Mouse (Mus musculus) Patski (cell line): ENCODE measurements around the gene Gid4. TPM values are rescaled to one million over a fixed set of nuclear protein-coding genes. Genes with fewer than 3 reads are reported as not detected.

Experiments used
- ATAC-seq: fragments of 100-300 bp; one replicate; pipeline ENCODE4 v1.8.0; 2021
- CTCF ChIA-PET: fragments of 350-600 bp; sonication (Branson Sonifier 250); formaldehyde crosslinking; loops from one replicate; lab custom pipeline; 2022; ENCODE audit warnings: inconsistent platforms; lab: Charles Lee
- POLR2A ChIA-PET: fragments of 350-600 bp; sonication (Branson Sonifier 250); formaldehyde crosslinking; loops from one replicate; lab custom pipeline; 2022; ENCODE audit warnings: antibody characterized with exemption, inconsistent platforms; lab: Charles Lee
- DNase-seq: peaks from one replicate; pipeline ENCODE4 v3.0.0-alpha.2; 2011; ENCODE audit warnings: low read depth, low spot score
- H3K27me3 ChIP-seq: fragments of 371-371 bp; one replicate; pipeline ENCODE4 v1.5.1; 2021
- CTCF ChIP-seq: fragments of 100-300 bp; IDR thresholded peaks from one replicate; pipeline ENCODE4 v1.5.1; 2021
- in situ Hi-C: fragments of 300-500 bp; cut with MboI; formaldehyde crosslinking; loops from 3 replicates; pipeline ENCODE4 v1.11.1; 2018; ENCODE audit warnings: low pct_unique_long_range_greater_than_20kb, mixed read lengths
- polyA plus RNA-seq: library from polyadenylated mRNA; unstranded; gene quantifications from one replicate; pipeline ENCODE4 v1.2.3, GENCODE M21; 2021

The Gid4 gene
- 18.6 TPM for polyA plus RNA-seq

DNA sequence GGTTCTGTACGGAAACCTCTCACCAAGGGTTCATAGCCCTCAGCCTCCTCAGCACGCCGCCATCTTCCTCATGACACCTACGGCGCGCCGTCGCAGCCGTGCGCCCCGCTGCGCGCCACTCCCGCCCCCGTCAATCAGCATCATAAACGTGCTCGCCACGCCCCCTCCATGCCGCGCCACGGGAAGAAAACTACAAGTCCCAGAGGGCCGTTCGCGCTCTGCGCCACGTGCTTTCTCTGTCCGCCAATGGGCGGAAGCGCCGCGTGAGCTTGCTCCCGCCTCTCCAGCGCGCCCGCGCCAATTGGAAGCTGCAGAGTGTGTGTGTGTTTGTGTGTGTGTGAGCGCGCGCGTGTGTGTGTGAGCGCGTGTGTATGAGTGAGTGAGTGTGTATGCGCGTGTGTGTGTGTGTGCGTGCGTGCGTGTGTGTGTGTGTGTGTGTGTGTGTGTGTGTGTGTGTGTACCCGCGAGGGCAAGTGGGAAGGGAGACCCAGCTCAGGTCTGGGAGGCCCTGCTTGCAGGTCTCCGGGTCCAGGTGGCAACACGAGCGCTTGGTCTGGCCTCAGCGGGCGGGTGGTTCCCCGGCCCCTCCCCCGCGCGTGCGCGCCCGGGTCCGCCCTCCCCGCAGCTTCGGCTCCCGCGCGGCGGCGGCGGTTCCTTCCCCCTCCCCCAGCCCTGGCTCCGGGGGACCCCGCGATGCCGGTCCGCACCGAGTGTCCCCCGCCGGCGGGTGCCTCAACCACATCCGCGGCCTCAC, at the start of gene Gid4:
Gene Gid4, plus strand, starts transcription at position 183 of the 754 bp plus-strand sequence.
- peak; percentile 77 for ATAC-seq
- ChIA-PET POLR2A (interaction anchor here (0.6 to 1.7 kb wide), 2 partner anchors 51 to 208 kb away, joined by 3 read pairs; no protein-coding TSS in a partner anchor), CTCF (interaction anchor here (0.6 kb wide), 1 partner anchor 217 kb away, joined by 3 read pairs; no protein-coding TSS in a partner anchor)
- H3K27me3 ChIP-seq, result no peaks in the 10 kb centered on the region
- TF ChIP-seq CTCF, result no peak
- peak; percentile 96 for DNase-seq
- in situ Hi-C loops, result no loop called here

DNA sequence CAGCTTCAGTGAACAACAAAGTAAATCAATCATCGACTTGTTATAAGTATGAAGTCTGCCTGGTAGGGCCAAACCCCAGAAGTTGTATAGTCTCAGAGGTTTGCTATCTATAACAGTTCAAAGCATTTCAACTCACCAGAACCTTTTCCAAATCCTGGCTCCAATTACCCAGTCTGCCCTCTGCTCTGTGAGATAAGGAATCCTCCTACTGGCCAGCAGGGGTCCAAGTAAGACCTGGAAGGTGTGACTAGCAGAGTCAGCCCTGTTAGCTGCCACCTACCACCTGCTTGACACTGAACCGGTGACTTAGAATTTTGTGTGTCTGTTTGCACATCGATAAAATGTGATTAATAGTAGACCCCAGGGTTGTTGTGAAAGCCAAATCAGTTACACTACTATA, 49.7 kb upstream of the Gid4 start:
- H3K27me3 ChIP-seq, result no peaks in the 10 kb centered on the region
- no peak for DNase-seq
- in situ Hi-C loops, result no loop called here
- no peak for TF ChIP-seq CTCF
- ATAC-seq, result no peak
- ChIA-PET CTCF (no interaction called here), POLR2A (no interaction called here)

DNA sequence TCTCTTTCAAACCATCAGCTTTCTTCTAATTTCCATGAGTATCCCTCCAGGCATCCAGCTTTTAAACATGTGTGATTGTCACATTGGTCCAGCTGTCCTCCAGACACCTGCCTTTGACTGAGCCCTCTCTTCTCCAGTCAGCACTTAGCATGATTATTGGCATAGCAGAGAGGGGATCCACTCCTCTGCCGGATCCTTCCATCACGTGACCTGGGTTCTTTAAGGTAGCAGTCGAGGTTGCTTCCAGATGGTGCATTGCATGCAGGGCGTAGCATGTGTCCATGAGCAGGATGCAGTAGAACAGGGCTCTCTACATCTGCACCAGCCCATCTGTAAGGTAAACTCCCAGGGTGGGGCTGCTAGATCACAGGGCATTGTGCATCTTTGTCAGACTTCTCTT, 48.0 kb upstream of the Gid4 start:
- no peak for TF ChIP-seq CTCF
- CTCF ChIA-PET, result no interaction called here
- in situ Hi-C loops, result no loop called here
- DNase-seq, result no peak
- POLR2A ChIA-PET, result no interaction called here
- no peak for ATAC-seq
- H3K27me3 ChIP-seq, result no peaks in the 10 kb centered on the region

DNA sequence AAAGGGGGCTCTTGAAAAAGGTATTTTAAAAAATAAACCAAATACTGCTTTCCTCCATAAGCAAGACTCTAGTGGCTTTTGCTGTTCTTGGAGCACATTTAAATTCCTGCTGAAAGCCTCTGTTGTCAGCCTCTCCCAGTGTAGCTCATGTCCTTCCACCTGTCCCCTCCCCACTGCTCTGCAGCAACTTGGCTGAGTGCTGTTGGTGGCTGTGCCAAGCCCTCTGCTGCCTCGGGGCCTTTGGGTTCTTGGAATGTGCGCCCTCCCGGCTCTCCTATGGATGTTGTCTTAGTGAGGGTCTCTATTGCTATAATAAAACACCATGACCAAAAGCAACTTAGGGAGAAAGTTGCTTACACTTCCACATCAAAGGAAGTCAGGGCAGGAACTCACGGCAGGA, 47.5 kb upstream of the Gid4 start:
- DNase-seq, result no peak
- no peaks in the 10 kb centered on the region for H3K27me3 ChIP-seq
- no peak for ATAC-seq
- no peak for TF ChIP-seq CTCF
- ChIA-PET CTCF (no interaction called here), POLR2A (no interaction called here)
- in situ Hi-C loops, result no loop called here

GRCm38 (mm10) chr11:60370431-60370830, 46.5 kb upstream of the Gid4 start:
- no peak for TF ChIP-seq CTCF
- in situ Hi-C loops, result no loop called here
- DNase-seq, result no peak
- ChIA-PET CTCF (no interaction called here), POLR2A (interaction anchor here (0.5 kb wide), 1 partner anchor 32 kb away, joined by 3 read pairs; no protein-coding TSS in a partner anchor)
- no peaks in the 10 kb centered on the region for H3K27me3 ChIP-seq
- ATAC-seq, result no peak

- no peak for ATAC-seq
- POLR2A ChIA-PET, result interaction anchor here (0.7 kb wide), 2 partner anchors 20 to 101 kb away, joined by 3 to 6 read pairs; no protein-coding TSS in a partner anchor
- no peak for TF ChIP-seq CTCF
- H3K27me3 ChIP-seq, result no peaks in the 10 kb centered on the region
- CTCF ChIA-PET, result no interaction called here
- DNase-seq, result no peak
- in situ Hi-C loops, result no loop called here
Observed at GRCm38 (mm10) chr11:60374481-60374880, 42.5 kb upstream of the Gid4 start.

- H3K27me3 ChIP-seq, result no peaks in the 10 kb centered on the region
- TF ChIP-seq CTCF, result no peak
- CTCF ChIA-PET, result interaction anchor here (0.6 kb wide), 1 partner anchor 29 kb away, joined by 3 read pairs; no protein-coding TSS in a partner anchor
- in situ Hi-C loops, result no loop called here
- no peak for ATAC-seq
- DNase-seq, result no peak
- POLR2A ChIA-PET, result no interaction called here
Observed at GRCm38 (mm10) chr11:60383518-60383917, 33.4 kb upstream of the Gid4 start.

DNA sequence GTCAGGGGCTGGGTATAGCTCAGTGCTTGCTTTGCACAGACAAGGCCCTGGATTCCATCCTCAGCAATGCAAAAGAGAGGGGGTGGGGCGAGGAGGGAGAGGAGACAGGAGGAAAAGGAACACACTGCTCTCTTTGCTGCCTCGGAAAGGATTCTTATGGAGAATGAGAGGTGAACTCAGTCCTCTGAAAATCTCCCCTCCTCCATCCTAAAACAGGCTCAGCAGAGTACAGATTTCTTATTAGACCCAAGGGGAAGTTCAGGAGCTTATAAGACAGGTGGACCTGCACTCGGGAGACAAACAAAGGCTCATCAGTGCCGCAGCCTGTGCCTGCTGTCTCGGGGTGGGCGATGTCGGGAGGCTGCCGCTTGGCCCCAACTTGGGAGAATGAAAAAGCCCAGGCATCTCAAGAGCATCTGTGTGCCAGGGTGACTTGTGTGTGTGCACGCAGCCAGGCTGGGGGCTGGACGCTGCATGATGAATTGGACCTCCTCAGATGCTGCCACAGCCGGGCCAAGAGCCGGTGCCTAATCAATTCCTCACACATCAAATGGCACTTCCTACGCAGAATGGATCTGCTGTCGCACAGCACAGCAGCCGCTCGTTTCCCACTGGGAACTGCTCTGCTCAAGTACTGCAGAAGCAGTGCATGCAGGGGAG, 32.1 kb upstream of the Gid4 start:
- ChIA-PET CTCF (no interaction called here), POLR2A (no interaction called here)

DNA sequence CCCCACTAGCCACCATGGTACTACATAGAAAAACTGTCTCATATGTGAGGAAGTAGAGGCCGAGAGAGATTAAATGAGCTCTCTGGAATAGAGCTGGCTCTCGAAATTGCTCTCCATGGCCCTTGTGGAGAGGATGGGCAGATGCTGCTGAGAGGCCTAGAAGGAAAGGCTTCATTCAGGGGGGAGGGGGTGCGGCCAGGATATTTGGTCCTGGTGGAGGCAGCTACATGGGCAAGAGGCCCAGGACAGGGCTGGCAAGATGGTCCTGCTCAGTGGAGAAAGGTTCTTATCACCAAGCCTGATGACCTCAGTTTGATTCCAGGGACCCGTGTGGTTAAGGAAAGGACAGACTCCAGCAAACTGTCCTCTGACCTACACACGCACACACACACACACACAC, 31.0 kb upstream of the Gid4 start:
- no peak for ATAC-seq
- H3K27me3 ChIP-seq, result no peaks in the 10 kb centered on the region
- ChIA-PET POLR2A (no interaction called here), CTCF (no interaction called here)
- TF ChIP-seq CTCF, result no peak
- DNase-seq, result no peak
- in situ Hi-C loops, result no loop called here

More for the DNA sequence above, 32.1 kb upstream of the Gid4 start:
- DNase-seq (no peak), ATAC-seq (no peak)
- H3K27me3 ChIP-seq, result no peaks in the 10 kb centered on the region
- in situ Hi-C loops, result no loop called here
- TF ChIP-seq CTCF, result no peak

- no peak for ATAC-seq
- no peak for DNase-seq
- no peaks in the 10 kb centered on the region for H3K27me3 ChIP-seq
- no peak for TF ChIP-seq CTCF
- ChIA-PET POLR2A (no interaction called here), CTCF (interaction anchor here (1.6 kb wide), 1 partner anchor 10 kb away, joined by 5 read pairs; no protein-coding TSS in a partner anchor)
- in situ Hi-C loops, result no loop called here
Observed at GRCm38 (mm10) chr11:60387944-60388343, 29.0 kb upstream of the Gid4 start.

DNA sequence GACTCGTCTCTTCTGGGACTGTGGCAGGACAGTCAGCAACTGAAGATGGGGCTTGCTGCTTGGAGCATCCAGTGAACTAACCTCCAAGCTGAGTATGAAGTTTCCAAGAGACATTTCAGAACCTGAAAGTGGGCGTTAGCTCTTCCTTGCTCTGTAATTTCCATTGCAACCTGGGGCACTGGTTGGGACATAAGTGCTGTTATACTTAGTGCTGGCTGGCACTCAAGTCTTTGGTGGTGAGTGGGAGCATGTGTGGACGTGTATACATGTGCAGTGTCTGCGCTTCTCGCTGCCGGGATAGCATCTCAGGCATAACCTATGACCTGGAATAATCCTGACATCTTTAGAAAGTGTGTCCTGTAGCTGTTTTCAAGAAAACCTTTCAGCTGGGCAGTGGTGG, 25.6 kb upstream of the Gid4 start:
- in situ Hi-C loops, result no loop called here
- ATAC-seq (no peak), DNase-seq (no peak)
- ChIA-PET POLR2A (no interaction called here), CTCF (no interaction called here)
- no peak for TF ChIP-seq CTCF
- no peaks in the 10 kb centered on the region for H3K27me3 ChIP-seq
